Mouse (Mus musculus) erythroblast, embryonic 14.5 days (primary cell): ENCODE data around the gene Heatr6. TPM values are rescaled to one million over a fixed set of nuclear protein-coding genes. Genes with fewer than 3 reads are reported as not detected.

Experiments
- H3K27me3 ChIP-seq: 2 replicates; pipeline ENCODE4 v1.6.1; 2012; ENCODE audit warnings: inconsistent platforms; ENCODE audit not compliant: control insufficient read depth
- H3K36me3 ChIP-seq: 2 replicates; pipeline ENCODE4 v1.6.1; 2012; ENCODE audit warnings: mild to moderate bottlenecking, inconsistent platforms; ENCODE audit not compliant: control insufficient read depth
- H3K4me1 ChIP-seq: 2 replicates; pipeline ENCODE4 v1.6.1; 2012; ENCODE audit warnings: inconsistent platforms; ENCODE audit not compliant: control insufficient read depth
- H3K4me3 ChIP-seq: replicated peaks from 2 replicates; pipeline ENCODE3; 2012; ENCODE audit warnings: moderate library complexity, mild to moderate bottlenecking, inconsistent platforms
- H3K9me3 ChIP-seq: 2 replicates; pipeline ENCODE4 v1.6.1; 2012; ENCODE audit warnings: low read length, inconsistent platforms, mixed read lengths; ENCODE audit not compliant: control insufficient read depth
- GATA1 ChIP-seq: IDR thresholded peaks from 2 replicates; pipeline ENCODE4 v1.6.1; 2012; ENCODE audit warnings: low read length, inconsistent platforms, mixed read lengths
- TAL1 ChIP-seq: IDR thresholded peaks from 3 replicates; pipeline ENCODE4 v1.6.1; 2012; ENCODE audit warnings: low read length, inconsistent platforms, mixed read lengths
- polyA plus RNA-seq: library from polyadenylated mRNA; stranded (reverse); fragments of >175 nt; gene quantifications from 2 replicates; pipeline ENCODE4 v1.2.3, GENCODE M21; 2012

Gene Heatr6
- 0.14 and 0.15 TPM in 2 replicates for polyA plus RNA-seq

GRCm38 (mm10) chr11:83753581-83754181, at the start of gene Heatr6:
TSS of gene Heatr6 (plus strand) at chr11:83753696.
- Histone ChIP-seq H3K9me3 (no peaks in the 10 kb centered on the region), H3K4me3 (peak within 1 kb of the TSS; percentile 86), H3K36me3 (peaks cover 30% of the 10 kb centered on the region), H3K27me3 (peaks cover 8% of the 10 kb centered on the region), H3K4me1 (peaks cover 18% of the 10 kb centered on the region)
- no peak for TF ChIP-seq GATA1
- no peak for TF ChIP-seq TAL1

- Histone ChIP-seq H3K4me3 (no peak within 1 kb of the TSS), H3K4me1 (no peaks in the 10 kb centered on the region), H3K27me3 (no peaks in the 10 kb centered on the region), H3K9me3 (no peaks in the 10 kb centered on the region), H3K36me3 (no peaks in the 10 kb centered on the region)
- TF ChIP-seq TAL1 (no peak), GATA1 (no peak)
Measured at GRCm38 (mm10) chr11:83703705-83704104, 49.8 kb upstream of the Heatr6 start, which contains the start of gene Wfdc17. TSS of gene Wfdc17 (plus strand) at chr11:83703991.

- no peaks in the 10 kb centered on the region for H3K9me3 ChIP-seq
- no peaks in the 10 kb centered on the region for H3K4me1 ChIP-seq
- no peaks in the 10 kb centered on the region for H3K36me3 ChIP-seq
- no peak within 1 kb of the TSS for H3K4me3 ChIP-seq
- TF ChIP-seq TAL1 = no peak
- TF ChIP-seq GATA1 = no peak
- no peaks in the 10 kb centered on the region for H3K27me3 ChIP-seq
Measured at GRCm38 (mm10) chr11:83708715-83709114, 44.8 kb upstream of the Heatr6 start, which contains the start of gene Wfdc18. TSS of gene Wfdc18 (plus strand) at chr11:83709015.

- Histone ChIP-seq H3K9me3 (no peaks in the 10 kb centered on the region), H3K4me1 (no peaks in the 10 kb centered on the region), H3K27me3 (no peaks in the 10 kb centered on the region), H3K4me3 (no peak overlapping the region), H3K36me3 (no peaks in the 10 kb centered on the region)
- TF ChIP-seq GATA1 (no peak), TAL1 (no peak)
Measured at GRCm38 (mm10) chr11:83709683-83710082, 43.8 kb upstream of the Heatr6 start.

GRCm38 (mm10) chr11:83712671-83713070, 40.8 kb upstream of the Heatr6 start:
- no peak overlapping the region for H3K4me3 ChIP-seq
- no peaks in the 10 kb centered on the region for H3K4me1 ChIP-seq
- H3K9me3 ChIP-seq = no peaks in the 10 kb centered on the region
- H3K27me3 ChIP-seq = no peaks in the 10 kb centered on the region
- TF ChIP-seq GATA1 (no peak), TAL1 (no peak)
- H3K36me3 ChIP-seq = no peaks in the 10 kb centered on the region

- no peak overlapping the region for H3K4me3 ChIP-seq
- H3K27me3 ChIP-seq = no peaks in the 10 kb centered on the region
- no peaks in the 10 kb centered on the region for H3K4me1 ChIP-seq
- no peak for TF ChIP-seq TAL1
- no peak for TF ChIP-seq GATA1
- H3K36me3 ChIP-seq = no peaks in the 10 kb centered on the region
- no peaks in the 10 kb centered on the region for H3K9me3 ChIP-seq
Measured at GRCm38 (mm10) chr11:83713925-83714324, 39.6 kb upstream of the Heatr6 start.

- TF ChIP-seq TAL1 (no peak), GATA1 (no peak)
- Histone ChIP-seq H3K4me3 (no peak overlapping the region), H3K27me3 (no peaks in the 10 kb centered on the region), H3K9me3 (no peaks in the 10 kb centered on the region), H3K36me3 (no peaks in the 10 kb centered on the region), H3K4me1 (no peaks in the 10 kb centered on the region)
Measured at GRCm38 (mm10) chr11:83717042-83717665, 36.3 kb upstream of the Heatr6 start.

- Histone ChIP-seq H3K9me3 (no peaks in the 10 kb centered on the region), H3K27me3 (no peaks in the 10 kb centered on the region), H3K4me1 (no peaks in the 10 kb centered on the region), H3K36me3 (no peaks in the 10 kb centered on the region), H3K4me3 (no peak overlapping the region)
- no peak for TF ChIP-seq GATA1
- TF ChIP-seq TAL1 = no peak
Measured at GRCm38 (mm10) chr11:83720766-83721165, 32.7 kb upstream of the Heatr6 start.

- H3K9me3 ChIP-seq = no peaks in the 10 kb centered on the region
- no peak for TF ChIP-seq TAL1
- TF ChIP-seq GATA1 = no peak
- H3K27me3 ChIP-seq = no peaks in the 10 kb centered on the region
- H3K4me1 ChIP-seq = no peaks in the 10 kb centered on the region
- H3K4me3 ChIP-seq = no peak overlapping the region
- no peaks in the 10 kb centered on the region for H3K36me3 ChIP-seq
Measured at GRCm38 (mm10) chr11:83728757-83729432, 24.6 kb upstream of the Heatr6 start.
